Mouse (Mus musculus): ENCODE results near the gene Sirpa. TPM values are rescaled to one million over a fixed set of nuclear protein-coding genes. Genes with fewer than 3 reads are reported as not detected.

The Sirpa gene
- polyA plus RNA-seq, 1 experiment from 2014 or later: 39.8 TPM

DNA sequence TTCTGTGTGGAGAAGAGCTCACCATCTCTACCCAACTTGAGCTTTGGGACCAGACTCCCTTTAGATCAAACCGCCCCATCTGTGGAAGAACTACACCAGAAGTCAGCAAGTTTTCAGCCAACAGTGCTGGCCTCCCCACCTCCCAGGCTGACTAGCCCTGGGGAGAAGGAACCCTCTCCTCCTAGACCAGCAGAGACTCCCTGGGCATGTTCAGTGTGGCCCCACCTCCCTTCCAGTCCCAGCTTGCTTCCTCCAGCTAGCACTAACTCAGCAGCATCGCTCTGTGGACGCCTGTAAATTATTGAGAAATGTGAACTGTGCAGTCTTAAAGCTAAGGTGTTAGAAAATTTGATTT, 37.9 kb downstream of the Sirpa start:
- no peaks in the 10 kb centered on the region for H3K4me1 ChIP-seq (ENCODE audit: control insufficient read depth, insufficient read depth, low read length)
- H3K36me3 ChIP-seq (ENCODE audit: control insufficient read depth, insufficient read depth, low read length): 0 out of 2 replicates have a peak, but pooled peaks cover 5% of the 10 kb centered on the region
- no peak overlapping the region for H3K27ac ChIP-seq (ENCODE audit: low read depth, low read length)
- ATAC-seq (ENCODE audit: low read depth): no peak
- WGBS: 97% methylated on average over 3 of the region's 3 CpGs
- no peaks in the 10 kb centered on the region for H3K9me3 ChIP-seq (ENCODE audit: control insufficient read depth, low read length)
- H3K4me2 ChIP-seq (ENCODE audit: low read depth, low read length): no peak overlapping the region
- H3K27me3 ChIP-seq (ENCODE audit: control insufficient read depth, insufficient read depth, low read length): no peaks in the 10 kb centered on the region
- H3K9ac ChIP-seq (replicated peaks; ENCODE audit: low read depth, low read length): no peak overlapping the region
- H3K4me3 ChIP-seq (ENCODE audit: low read depth, low read length): no peak overlapping the region

DNA sequence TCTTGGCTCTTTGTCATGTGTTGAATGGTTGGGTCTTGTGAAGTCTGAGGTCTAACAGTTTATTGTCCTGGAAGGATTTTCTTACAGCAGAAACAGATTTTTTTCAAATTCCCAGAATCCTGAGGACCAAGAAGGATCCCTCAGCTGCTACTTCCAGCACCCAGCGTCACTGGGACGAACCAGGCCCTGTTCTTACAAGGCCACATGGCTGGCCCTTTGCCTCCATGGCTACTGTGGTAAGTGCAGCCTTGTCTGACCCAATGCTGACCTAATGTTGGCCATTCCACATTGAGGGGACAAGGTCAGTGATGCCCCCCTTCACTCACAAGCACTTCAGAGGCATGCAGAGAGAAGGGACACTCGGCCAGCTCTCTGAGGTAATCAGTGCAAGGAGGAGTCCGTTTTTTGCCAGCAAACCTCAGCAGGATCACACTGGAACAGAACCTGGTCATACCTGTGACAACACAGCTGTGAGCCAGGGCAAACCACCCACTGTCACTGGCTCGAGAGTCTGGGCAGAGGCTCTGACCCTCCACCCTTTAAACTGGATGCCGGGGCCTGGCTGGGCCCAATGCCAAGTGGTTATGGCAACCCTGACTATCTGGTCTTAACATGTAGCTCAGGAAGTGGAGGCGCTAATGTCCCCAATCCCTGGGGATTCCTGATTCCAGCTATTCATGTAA, 38.5 kb downstream of the Sirpa start:
- no peak for ATAC-seq (ENCODE audit: low read depth)
- no peak overlapping the region for H3K9ac ChIP-seq (replicated peaks; ENCODE audit: low read depth, low read length)
- no peak overlapping the region for H3K4me2 ChIP-seq (ENCODE audit: low read depth, low read length)
- no peak overlapping the region for H3K27ac ChIP-seq (ENCODE audit: low read depth, low read length)
- no peaks in the 10 kb centered on the region for H3K9me3 ChIP-seq (ENCODE audit: control insufficient read depth, low read length)
- 0 out of 2 replicates have a peak, but pooled peaks cover 5% of the 10 kb centered on the region for H3K36me3 ChIP-seq (ENCODE audit: control insufficient read depth, insufficient read depth, low read length)
- 87% methylated on average over 7 of the region's 7 CpGs for WGBS
- H3K4me1 ChIP-seq (ENCODE audit: control insufficient read depth, insufficient read depth, low read length): no peaks in the 10 kb centered on the region
- no peaks in the 10 kb centered on the region for H3K27me3 ChIP-seq (ENCODE audit: control insufficient read depth, insufficient read depth, low read length)
- no peak overlapping the region for H3K4me3 ChIP-seq (ENCODE audit: low read depth, low read length)

DNA sequence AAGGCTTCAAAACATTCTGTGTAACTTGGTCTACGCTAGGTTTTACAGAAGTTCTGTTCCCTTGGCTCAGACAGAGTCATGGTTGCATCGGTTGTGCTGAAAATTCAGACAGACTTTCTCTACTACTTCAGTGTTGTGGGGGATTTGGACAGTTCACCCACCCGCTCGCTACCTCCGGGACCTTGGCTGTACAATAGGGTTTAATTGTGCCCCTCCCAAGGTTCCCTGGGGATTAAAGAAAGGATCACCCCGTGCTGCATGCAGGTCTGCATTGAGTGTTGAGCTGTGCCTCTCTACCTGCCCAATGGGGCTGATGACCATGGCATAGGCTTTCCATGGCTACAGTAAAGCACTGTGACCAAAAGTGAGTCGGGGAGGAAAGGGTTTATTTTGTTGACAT, 39.7 kb downstream of the Sirpa start:
- Histone ChIP-seq H3K4me1 (ENCODE audit: control insufficient read depth, insufficient read depth, low read length) (no peaks in the 10 kb centered on the region), H3K27me3 (ENCODE audit: control insufficient read depth, insufficient read depth, low read length) (no peaks in the 10 kb centered on the region), H3K4me3 (ENCODE audit: low read depth, low read length) (no peak overlapping the region), H3K9me3 (ENCODE audit: control insufficient read depth, low read length) (no peaks in the 10 kb centered on the region), H3K36me3 (ENCODE audit: control insufficient read depth, insufficient read depth, low read length) (0 out of 2 replicates have a peak, but pooled peaks cover 5% of the 10 kb centered on the region), H3K9ac (replicated peaks; ENCODE audit: low read depth, low read length) (no peak overlapping the region), H3K27ac (ENCODE audit: low read depth, low read length) (no peak overlapping the region), H3K4me2 (ENCODE audit: low read depth, low read length) (no peak overlapping the region)
- 92% methylated on average over 7 of the region's 7 CpGs for WGBS
- ATAC-seq (ENCODE audit: low read depth): no peak

DNA sequence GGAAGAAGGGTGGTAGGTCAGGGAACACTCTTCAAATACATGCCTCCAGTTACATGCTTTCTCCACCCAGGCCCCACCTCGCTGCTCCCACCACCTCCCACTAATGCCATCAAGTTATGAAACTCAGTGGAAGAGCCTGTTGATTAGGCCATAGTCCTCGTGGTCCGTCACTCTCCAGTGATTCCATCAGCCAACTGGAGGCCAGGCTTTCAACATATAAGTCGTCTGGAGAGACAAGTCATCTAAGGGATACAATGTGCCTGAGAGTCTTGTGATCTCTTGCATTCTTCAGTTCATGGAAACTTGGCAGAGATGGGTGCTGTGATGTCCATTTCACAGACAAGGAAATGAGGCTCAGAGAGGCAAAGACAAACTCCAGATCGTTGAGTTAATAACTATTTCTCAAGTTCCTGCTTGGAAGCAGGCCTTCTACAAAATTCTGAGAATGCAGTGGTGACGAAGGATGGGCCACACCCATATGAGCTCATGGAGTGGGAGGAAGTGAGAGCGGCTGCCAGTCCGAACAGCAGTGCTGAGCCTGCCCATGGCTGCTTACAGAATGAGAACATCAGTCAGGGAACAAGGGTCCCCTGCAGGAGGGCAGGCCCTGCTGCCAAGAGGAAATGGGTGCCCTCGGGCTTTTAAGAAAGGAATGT, 40.6 kb downstream of the Sirpa start:
- no peak overlapping the region for H3K27ac ChIP-seq (ENCODE audit: low read depth, low read length)
- H3K4me1 ChIP-seq (ENCODE audit: control insufficient read depth, insufficient read depth, low read length): no peaks in the 10 kb centered on the region
- no peak overlapping the region for H3K4me2 ChIP-seq (ENCODE audit: low read depth, low read length)
- ATAC-seq (ENCODE audit: low read depth): no peak
- 0 out of 2 replicates have a peak, but pooled peaks cover 5% of the 10 kb centered on the region for H3K36me3 ChIP-seq (ENCODE audit: control insufficient read depth, insufficient read depth, low read length)
- WGBS: 82% methylated on average over 9 of the region's 9 CpGs
- no peak overlapping the region for H3K9ac ChIP-seq (replicated peaks; ENCODE audit: low read depth, low read length)
- H3K27me3 ChIP-seq (ENCODE audit: control insufficient read depth, insufficient read depth, low read length): no peaks in the 10 kb centered on the region
- H3K9me3 ChIP-seq (ENCODE audit: control insufficient read depth, low read length): no peaks in the 10 kb centered on the region
- no peak overlapping the region for H3K4me3 ChIP-seq (ENCODE audit: low read depth, low read length)

DNA sequence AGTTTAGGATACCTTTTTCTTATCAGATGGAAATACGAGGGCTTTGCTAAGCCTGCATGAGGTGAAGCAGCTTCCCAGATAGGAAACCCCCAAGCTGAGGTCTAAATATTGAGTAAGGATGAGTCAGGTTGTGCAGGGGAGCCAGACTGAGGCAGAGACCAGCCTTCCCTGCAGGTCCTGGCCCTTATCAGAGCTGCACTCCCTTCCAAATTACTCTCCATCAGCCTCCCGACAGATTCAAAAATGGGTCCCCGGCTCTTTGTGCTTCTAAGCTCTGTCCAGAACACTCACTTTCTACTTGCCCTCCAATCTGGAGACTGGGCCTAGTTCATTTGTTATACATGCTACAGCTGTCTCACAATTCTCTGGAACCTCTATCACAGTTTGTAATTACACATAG, 41.3 kb downstream of the Sirpa start:
- Histone ChIP-seq H3K9ac (replicated peaks; ENCODE audit: low read depth, low read length) (no peak overlapping the region), H3K4me2 (ENCODE audit: low read depth, low read length) (no peak overlapping the region), H3K4me3 (ENCODE audit: low read depth, low read length) (no peak overlapping the region), H3K36me3 (ENCODE audit: control insufficient read depth, insufficient read depth, low read length) (0 out of 2 replicates have a peak, but pooled peaks cover 5% of the 10 kb centered on the region), H3K4me1 (ENCODE audit: control insufficient read depth, insufficient read depth, low read length) (no peaks in the 10 kb centered on the region), H3K27ac (ENCODE audit: low read depth, low read length) (no peak overlapping the region), H3K27me3 (ENCODE audit: control insufficient read depth, insufficient read depth, low read length) (no peaks in the 10 kb centered on the region), H3K9me3 (ENCODE audit: control insufficient read depth, low read length) (no peaks in the 10 kb centered on the region)
- no peak for ATAC-seq (ENCODE audit: low read depth)
- WGBS: 85% methylated on average over 3 of the region's 3 CpGs

DNA sequence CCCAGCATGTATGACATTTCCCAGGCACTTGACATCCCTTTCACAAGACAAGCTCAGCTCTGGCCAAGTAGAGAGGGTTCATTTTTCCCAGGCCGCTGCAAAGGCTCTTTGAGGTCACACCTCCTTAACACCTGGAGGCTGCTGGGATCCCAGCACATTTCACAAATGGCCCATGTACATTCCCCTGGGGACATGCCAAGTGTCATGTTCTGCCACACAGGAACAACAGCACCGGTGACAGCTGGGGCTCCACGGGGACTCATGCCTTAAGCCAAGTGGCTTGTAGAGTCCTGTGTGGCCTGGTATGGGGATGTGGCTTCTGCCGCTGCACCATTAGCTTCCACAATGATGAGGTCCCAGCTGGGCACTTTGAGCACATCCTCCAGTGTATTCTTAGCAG, 60.0 kb downstream of the Sirpa start:
- no peaks in the 10 kb centered on the region for H3K27me3 ChIP-seq (ENCODE audit: control insufficient read depth, insufficient read depth, low read length)
- ATAC-seq (ENCODE audit: low read depth): no peak
- 69% methylated on average over 4 of the region's 4 CpGs for WGBS
- no peaks in the 10 kb centered on the region for H3K36me3 ChIP-seq (ENCODE audit: control insufficient read depth, insufficient read depth, low read length)
- no peak overlapping the region for H3K4me3 ChIP-seq (ENCODE audit: low read depth, low read length)
- H3K9me3 ChIP-seq (ENCODE audit: control insufficient read depth, low read length): no peaks in the 10 kb centered on the region
- H3K9ac ChIP-seq (replicated peaks; ENCODE audit: low read depth, low read length): no peak overlapping the region
- no peak overlapping the region for H3K27ac ChIP-seq (ENCODE audit: low read depth, low read length)
- no peaks in the 10 kb centered on the region for H3K4me1 ChIP-seq (ENCODE audit: control insufficient read depth, insufficient read depth, low read length)
- H3K4me2 ChIP-seq (ENCODE audit: low read depth, low read length): no peak overlapping the region

DNA sequence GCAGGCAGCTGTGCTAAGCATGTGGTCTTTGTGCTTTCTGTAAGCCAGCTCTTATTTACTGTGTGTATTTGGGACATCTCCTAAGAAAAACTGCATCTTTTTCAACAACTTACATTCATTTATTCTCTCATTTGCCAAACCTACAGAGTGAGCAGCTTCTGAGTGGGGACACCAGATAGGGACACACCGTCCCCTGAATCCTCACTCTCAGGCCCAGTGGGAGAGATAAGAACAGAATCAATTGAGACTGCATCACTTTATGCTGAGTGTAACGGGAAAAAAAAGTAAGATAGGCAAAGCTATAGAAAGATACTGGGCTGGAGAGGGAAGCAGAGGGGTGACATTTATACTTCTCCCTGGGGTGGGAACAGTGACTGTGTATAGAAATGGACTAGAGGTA, 61.0 kb downstream of the Sirpa start:
- no peak overlapping the region for H3K4me2 ChIP-seq (ENCODE audit: low read depth, low read length)
- H3K9ac ChIP-seq (replicated peaks; ENCODE audit: low read depth, low read length): no peak overlapping the region
- H3K27me3 ChIP-seq (ENCODE audit: control insufficient read depth, insufficient read depth, low read length): no peaks in the 10 kb centered on the region
- no peak overlapping the region for H3K27ac ChIP-seq (ENCODE audit: low read depth, low read length)
- H3K9me3 ChIP-seq (ENCODE audit: control insufficient read depth, low read length): no peaks in the 10 kb centered on the region
- no peak overlapping the region for H3K4me3 ChIP-seq (ENCODE audit: low read depth, low read length)
- ATAC-seq (ENCODE audit: low read depth): no peak
- no peaks in the 10 kb centered on the region for H3K4me1 ChIP-seq (ENCODE audit: control insufficient read depth, insufficient read depth, low read length)
- H3K36me3 ChIP-seq (ENCODE audit: control insufficient read depth, insufficient read depth, low read length): no peaks in the 10 kb centered on the region
- 75% methylated on average over 2 of the region's 2 CpGs for WGBS

DNA sequence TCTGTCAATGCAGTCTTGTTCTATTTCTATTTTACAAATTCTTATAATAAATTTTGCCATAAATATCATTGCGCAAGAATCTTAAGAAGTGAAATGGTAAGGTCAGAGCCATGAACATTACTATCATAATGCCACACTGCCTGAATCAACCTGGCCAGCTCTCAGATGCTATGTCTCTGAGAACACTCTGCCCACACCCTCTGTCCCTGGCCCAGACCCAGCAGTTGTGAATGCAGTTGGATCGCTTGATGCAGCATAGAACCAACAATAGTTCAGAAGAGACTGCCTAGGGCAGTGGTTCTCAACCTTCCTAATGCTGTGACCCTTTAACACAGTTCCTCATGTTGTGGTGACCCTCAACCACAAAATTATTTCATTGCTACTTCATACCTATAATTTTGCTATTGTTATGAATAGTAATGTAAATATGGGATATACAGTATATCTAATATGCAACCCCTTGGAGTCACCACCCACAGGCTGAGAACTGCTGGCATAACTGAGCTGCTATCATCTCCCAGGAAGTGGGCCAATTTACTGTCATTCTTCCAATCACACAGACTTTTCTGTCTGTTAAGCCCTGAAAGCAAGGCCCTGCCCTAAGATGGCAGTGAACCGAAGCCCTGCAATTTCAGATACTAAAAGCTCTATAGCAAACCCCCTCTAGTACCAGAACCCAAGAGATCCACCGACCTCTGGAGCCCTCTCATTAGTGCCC, 61.8 kb downstream of the Sirpa start:
- no peak for ATAC-seq (ENCODE audit: low read depth)
- Histone ChIP-seq H3K9ac (replicated peaks; ENCODE audit: low read depth, low read length) (no peak overlapping the region), H3K4me1 (ENCODE audit: control insufficient read depth, insufficient read depth, low read length) (no peaks in the 10 kb centered on the region), H3K27me3 (ENCODE audit: control insufficient read depth, insufficient read depth, low read length) (no peaks in the 10 kb centered on the region), H3K4me3 (ENCODE audit: low read depth, low read length) (no peak overlapping the region), H3K36me3 (ENCODE audit: control insufficient read depth, insufficient read depth, low read length) (no peaks in the 10 kb centered on the region), H3K9me3 (ENCODE audit: control insufficient read depth, low read length) (no peaks in the 10 kb centered on the region), H3K4me2 (ENCODE audit: low read depth, low read length) (no peak overlapping the region), H3K27ac (ENCODE audit: low read depth, low read length) (no peak overlapping the region)
- WGBS: 81% methylated on average over 4 of the region's 4 CpGs

DNA sequence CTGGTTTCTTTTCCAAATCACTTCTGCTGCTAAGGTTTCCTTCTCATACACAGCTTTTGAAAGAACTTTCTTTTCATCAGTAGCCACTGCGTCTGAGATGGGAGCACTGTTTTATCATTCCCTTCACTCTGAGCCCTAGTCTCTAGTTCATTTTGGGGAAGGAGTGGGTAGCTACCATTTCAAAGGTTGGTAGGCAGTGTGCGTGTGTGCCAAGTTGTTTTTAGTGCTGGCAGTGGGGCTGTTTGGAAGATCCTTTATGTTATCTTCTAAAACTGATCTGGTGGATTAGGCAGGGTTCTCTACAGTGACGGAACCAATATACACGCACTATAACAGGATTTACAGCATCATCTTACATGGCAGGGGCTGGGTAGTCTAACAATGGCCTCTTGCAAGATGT, 62.4 kb downstream of the Sirpa start:
- Histone ChIP-seq H3K27me3 (ENCODE audit: control insufficient read depth, insufficient read depth, low read length) (no peaks in the 10 kb centered on the region), H3K4me1 (ENCODE audit: control insufficient read depth, insufficient read depth, low read length) (no peaks in the 10 kb centered on the region), H3K4me2 (ENCODE audit: low read depth, low read length) (no peak overlapping the region), H3K36me3 (ENCODE audit: control insufficient read depth, insufficient read depth, low read length) (no peaks in the 10 kb centered on the region), H3K9ac (replicated peaks; ENCODE audit: low read depth, low read length) (no peak overlapping the region), H3K27ac (ENCODE audit: low read depth, low read length) (no peak overlapping the region), H3K4me3 (ENCODE audit: low read depth, low read length) (no peak overlapping the region), H3K9me3 (ENCODE audit: control insufficient read depth, low read length) (no peaks in the 10 kb centered on the region)
- 88% methylated on average over 4 of the region's 4 CpGs for WGBS
- no peak for ATAC-seq (ENCODE audit: low read depth)

Data from neural tube, embryonic 14.5 days (tissue).